Mouse (Mus musculus): ENCODE results near the gene Ucp3.

DNA sequence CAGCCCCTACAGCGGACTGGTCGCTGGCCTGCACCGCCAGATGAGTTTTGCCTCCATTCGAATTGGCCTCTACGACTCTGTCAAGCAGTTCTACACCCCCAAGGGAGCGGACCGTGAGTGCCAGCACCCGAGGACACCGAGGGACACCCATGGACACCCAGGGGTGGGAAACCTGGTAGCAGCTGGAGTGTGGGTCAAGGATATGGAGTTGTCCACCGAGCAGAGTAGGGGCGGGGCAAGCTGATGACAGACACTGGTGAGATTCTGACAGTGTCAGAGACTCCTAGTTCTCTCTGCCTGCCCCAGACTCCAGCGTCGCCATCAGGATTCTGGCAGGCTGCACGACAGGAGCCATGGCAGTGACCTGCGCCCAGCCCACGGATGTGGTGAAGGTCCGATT, 7.4 kb downstream of the Ucp3 start:
- TF ChIP-seq GATA1 (IDR thresholded peaks at IDR 0.05; ENCODE audit: low read length) = no peak
- TF ChIP-seq TAL1 (IDR thresholded peaks at IDR 0.05; ENCODE audit: low read length) = no peak
